Mouse (Mus musculus) stomach, postnatal 0 days (tissue): ENCODE data around the gene Rtn4r.

Source experiments
- CTCF ChIP-seq: IDR thresholded peaks from 2 replicates; pipeline ENCODE4 v1.5.1; 2016; ENCODE audit warnings: antibody characterized with exemption, low read depth, mild to moderate bottlenecking, moderate library complexity
- EP300 ChIP-seq: optimal IDR thresholded peaks from 2 replicates; pipeline ENCODE3; 2016; ENCODE audit warnings: antibody characterized with exemption

GRCm38 (mm10) chr16:18164642-18165238 lies 37.3 kb downstream of the Rtn4r start:
- no peak for TF ChIP-seq CTCF
- TF ChIP-seq EP300: no peak
